Mouse (Mus musculus) embryonic fibroblast, embryonic 13.5 days (primary cell): ENCODE results near the gene Ttc33. TPM values are rescaled to one million over a fixed set of nuclear protein-coding genes. Genes with fewer than 3 reads are reported as not detected.

Experiments
- H3K27ac ChIP-seq: 2 replicates; pipeline ENCODE4 v1.5.1; 2012; ENCODE audit warnings: low read length, control low read depth, inconsistent platforms; ENCODE audit not compliant: insufficient read depth
- H3K4me1 ChIP-seq: 2 replicates; pipeline ENCODE4 v1.6.1; 2011; ENCODE audit warnings: low read length; ENCODE audit not compliant: control insufficient read depth, insufficient read depth
- H3K4me3 ChIP-seq: 2 replicates; pipeline ENCODE4 v1.5.1; 2011; ENCODE audit warnings: mild to moderate bottlenecking, control low read depth, low read length; ENCODE audit not compliant: insufficient read depth
- CTCF ChIP-seq: IDR thresholded peaks from 2 replicates; pipeline ENCODE4 v1.5.1; 2011; ENCODE audit warnings: mild to moderate bottlenecking, control low read depth, low read length, moderate library complexity, borderline replicate concordance; ENCODE audit not compliant: insufficient read depth
- POLR2A ChIP-seq: IDR thresholded peaks from 2 replicates; pipeline ENCODE4 v1.6.1; 2011; ENCODE audit warnings: low read depth, mild to moderate bottlenecking, control low read depth, low read length, moderate library complexity
- polyA plus RNA-seq: library from polyadenylated mRNA; stranded (reverse); fragments of >200 nt; gene quantifications from 2 replicates; pipeline ENCODE4 v1.2.4, GENCODE M21; 2011; ENCODE audit warnings: low read depth; ENCODE audit not compliant: missing spikeins, insufficient read length

Gene Ttc33
- polyA plus RNA-seq, 1 experiment = 28.7 TPM

DNA sequence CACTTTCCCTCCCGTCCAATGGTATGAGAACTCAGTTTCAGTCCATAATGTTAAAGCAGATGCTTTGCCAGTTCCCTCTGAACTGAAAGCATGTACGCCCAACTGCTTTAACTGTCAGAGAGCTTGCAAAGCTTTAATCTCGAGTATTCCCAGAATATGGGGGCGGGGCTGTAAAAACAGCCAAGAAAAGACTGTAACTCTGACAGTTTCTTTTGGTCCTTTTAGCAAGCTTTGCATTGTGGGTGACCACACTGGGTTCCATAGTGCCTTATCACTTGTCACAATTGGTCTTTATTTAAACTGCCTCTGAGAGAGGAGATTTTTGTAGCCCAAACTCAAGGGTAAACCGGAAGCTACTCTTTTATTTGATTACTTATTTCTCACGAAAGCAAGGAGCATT, 54.6 kb downstream of the Ttc33 start:
- no peaks in the 10 kb centered on the region; the same call in none of the 2 replicates for H3K4me1 ChIP-seq
- no peak overlapping the region for H3K4me3 ChIP-seq
- no peak for TF ChIP-seq CTCF
- TF ChIP-seq POLR2A = no peak
- 0 out of 2 replicates have a peak overlapping the region, but pooled peaks have one; percentile 23 for H3K27ac ChIP-seq

DNA sequence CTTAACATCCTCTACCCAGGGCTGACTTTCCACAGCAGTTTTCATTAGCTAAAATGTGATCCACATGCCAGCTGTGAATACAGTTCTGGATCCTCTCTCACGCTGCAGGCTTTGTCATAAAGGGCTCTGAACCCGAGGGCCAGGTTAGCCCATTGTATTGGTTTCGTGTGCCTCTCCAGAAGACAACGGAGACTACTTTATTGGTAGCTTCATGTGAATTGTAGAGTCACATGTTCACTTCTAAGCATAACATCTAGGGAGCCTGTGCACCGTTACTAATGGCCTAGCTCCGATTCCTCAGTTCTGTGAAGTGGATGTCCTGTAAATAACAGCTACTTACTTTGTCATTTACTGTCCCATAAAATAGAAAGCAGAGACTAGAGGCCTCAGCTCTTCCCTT, 55.0 kb downstream of the Ttc33 start:
- no peaks in the 10 kb centered on the region; the same call in none of the 2 replicates for H3K4me1 ChIP-seq
- H3K27ac ChIP-seq = 0 out of 2 replicates have a peak overlapping the region, but pooled peaks have one; percentile 23
- no peak overlapping the region for H3K4me3 ChIP-seq
- TF ChIP-seq CTCF (no peak), POLR2A (no peak)

DNA sequence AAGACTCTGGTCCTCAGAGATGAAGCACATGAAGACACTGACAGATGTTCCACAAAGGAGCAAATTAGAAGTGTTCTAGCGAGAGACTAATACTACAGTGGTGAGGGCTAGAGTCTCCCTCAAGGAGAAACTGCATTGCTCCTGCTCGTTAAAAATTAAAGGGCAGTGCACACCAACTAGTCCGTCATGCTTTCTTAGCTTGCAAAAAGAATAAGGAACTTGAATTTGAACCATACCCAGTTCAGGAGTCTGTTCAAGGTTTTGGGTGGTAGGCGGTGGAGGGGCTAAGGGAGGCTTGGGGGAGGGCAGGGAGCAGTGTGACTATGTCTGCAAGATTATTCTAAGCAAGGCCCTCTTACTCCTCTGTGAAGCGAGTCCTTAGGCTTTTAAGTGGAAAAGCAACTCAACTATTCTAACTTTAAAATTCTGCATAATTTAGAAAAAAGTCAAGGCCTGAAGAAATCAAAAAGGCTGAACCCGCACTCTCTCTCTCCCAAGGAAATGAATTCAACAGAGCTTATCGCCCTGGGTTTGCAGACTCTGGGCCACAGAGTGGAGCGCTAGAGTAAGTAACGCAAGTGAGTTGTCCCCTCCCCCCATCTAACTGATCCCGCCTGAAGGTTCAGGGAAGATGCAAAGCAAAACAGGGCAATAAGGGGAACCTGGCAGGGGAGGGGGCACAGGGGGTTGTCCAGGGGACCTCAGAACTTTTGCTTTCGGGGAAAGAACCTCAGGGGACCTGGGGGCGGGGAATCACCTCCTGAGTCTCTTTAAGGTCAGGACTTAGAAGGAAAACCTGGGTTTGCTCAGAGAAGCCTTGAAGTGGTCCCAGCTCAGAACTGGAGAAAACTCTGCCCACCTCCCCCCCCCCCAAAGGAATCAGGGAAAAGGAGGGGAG, 56.2 kb downstream of the Ttc33 start:
- peak overlapping the region; percentile 61 for H3K4me3 ChIP-seq
- no peak overlapping the region for H3K27ac ChIP-seq

DNA sequence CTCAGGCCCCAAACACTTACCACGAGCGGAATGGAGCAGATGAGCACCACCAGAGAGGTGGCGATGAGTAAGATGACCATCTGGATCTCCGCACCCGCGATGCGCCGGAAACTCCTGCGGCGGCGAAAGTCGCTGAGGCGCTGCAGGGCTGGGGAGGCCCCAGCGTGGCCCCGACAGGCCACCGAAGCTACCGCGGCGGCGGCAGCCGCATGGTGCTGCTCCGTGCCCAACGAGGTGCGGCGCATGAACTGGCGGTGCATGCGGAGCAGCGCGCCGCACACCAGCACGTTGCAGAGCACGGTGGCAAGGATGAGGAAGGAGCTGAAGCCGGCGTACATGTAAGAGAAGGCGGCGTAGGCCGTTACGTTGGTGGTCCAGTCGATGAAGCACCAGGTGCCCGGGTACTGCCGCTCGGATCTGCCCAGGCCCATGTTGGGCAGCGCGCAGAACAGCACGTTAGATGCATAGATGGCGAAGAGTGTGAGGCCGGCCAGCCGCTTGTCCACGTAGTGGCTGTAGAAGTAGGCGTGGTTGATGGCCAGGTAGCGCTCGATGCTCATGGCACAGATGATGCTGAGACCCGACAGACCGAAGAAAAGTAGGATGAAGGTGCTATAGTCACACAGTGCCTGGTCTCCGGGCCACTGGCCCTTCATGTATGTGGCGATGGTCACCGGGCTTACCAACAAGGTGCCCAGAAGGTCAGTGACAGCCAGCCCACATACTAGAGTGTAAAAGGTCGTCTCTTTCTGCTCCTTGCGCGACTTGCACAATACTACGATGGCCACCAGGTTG, 57.1 kb downstream of the Ttc33 start:
- H3K27ac ChIP-seq = no peak overlapping the region
- peak overlapping the region; percentile 61 for H3K4me3 ChIP-seq
- TF ChIP-seq POLR2A = no peak
- TF ChIP-seq CTCF = no peak
- no peaks in the 10 kb centered on the region; the same call in 1 of the 2 replicates for H3K4me1 ChIP-seq

More for the DNA sequence above, 56.2 kb downstream of the Ttc33 start:
- peak; percentile 25; the same call in 1 of the 2 replicates for TF ChIP-seq CTCF
- no peak for TF ChIP-seq POLR2A
- H3K4me1 ChIP-seq = no peaks in the 10 kb centered on the region; the same call in 1 of the 2 replicates

DNA sequence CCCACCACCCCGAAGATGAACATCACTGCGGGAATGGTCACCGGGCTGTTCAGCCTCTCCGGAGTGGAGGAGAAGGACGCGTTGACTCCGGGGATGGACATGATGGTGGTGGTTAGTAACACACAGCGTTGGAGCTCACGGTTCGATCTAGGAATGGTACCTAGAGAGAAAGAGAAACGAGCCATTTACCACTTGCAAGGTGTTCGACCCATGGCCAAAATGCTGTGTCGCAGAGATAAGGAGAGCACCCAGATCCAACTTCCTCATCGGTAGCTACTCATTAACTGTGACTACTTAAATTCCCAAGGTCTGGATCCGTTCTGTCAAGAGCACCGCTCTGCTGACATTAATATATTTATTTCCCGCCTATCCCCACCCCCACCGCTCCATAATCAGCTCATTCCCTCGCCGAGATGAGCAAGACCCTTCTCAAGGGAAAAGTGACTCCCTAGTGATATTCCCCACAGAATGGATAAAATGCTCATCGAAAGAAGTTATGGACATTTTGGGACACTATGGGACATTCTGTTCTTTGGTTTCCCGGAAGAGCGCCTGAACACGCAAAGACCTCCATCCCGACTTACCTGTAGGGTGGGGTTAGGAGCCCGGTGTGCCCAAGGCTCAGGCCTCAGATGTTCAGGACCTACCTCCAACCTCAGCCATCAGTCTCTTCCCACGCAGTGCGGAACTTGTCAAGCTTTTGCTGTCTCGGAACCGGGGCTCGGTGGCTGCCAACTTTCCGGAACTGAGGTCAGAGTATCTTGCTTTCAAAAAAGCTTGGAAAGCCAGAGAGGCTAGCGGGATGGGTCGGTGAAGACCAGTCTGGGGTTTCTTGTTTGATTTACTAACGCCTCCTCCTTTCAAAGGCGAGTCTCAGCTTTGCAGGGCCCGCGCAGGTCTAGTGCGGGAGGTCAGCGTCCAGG, 58.0 kb downstream of the Ttc33 start:
- Histone ChIP-seq H3K4me3 (peak overlapping the region; percentile 61), H3K27ac (no peak overlapping the region), H3K4me1 (no peaks in the 10 kb centered on the region; the same call in 1 of the 2 replicates)
- TF ChIP-seq POLR2A (no peak), CTCF (no peak)

DNA sequence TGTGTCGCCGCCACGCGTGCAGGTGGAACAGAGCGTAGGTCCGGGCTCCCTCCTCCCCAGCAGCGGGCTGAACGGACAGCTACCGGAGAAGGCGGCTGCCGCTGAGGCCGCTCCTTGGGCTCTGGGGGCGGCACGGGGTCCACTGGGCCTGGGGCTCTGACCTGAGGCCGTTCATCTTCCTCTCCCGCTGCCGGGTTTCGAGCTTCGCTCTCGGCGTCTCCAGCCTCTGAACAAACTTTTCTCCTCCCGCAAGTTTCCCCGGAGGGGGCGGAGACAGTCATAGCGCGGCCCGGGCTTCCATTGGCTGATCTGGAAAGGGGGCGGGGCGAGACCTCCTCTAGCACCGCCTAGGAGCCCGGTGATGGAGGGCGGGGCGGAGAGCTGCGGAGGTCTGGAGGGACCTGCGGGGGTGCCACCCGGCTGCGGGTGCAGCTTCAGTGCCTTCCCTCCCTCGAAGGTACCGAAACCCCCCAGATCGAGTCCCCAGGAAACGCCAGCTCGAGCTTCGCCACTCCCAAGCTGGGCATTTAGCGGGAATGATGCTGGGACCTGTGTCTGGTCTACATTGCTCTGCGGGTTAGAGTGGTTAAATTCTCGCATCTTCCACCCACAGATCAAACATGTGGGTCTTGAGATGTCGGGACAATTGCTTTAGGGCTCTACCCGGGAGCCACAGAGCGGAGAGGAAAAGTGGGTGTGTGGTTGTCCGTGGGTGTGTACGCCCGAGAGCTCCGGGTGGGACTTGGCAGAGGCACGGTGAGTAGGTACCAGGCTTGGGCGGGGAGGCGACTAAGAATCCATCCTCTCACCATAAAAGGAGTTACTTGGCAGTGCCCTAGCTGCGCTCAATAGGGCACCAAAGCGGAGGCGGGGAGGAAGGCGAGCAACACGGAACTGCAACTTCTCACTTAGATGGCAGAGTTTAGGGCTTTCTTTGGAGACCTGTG, 58.9 kb downstream of the Ttc33 start, which contains the start of gene Ptger4:
Ptger4 (minus strand) TSS at position 229 of the 947 bp plus-strand sequence.
- Histone ChIP-seq H3K27ac (no peak within 1 kb of the TSS), H3K4me1 (no peaks in the 10 kb centered on the region), H3K4me3 (peak within 1 kb of the TSS; percentile 64)
- TF ChIP-seq POLR2A (peak; percentile 79), CTCF (no peak)

DNA sequence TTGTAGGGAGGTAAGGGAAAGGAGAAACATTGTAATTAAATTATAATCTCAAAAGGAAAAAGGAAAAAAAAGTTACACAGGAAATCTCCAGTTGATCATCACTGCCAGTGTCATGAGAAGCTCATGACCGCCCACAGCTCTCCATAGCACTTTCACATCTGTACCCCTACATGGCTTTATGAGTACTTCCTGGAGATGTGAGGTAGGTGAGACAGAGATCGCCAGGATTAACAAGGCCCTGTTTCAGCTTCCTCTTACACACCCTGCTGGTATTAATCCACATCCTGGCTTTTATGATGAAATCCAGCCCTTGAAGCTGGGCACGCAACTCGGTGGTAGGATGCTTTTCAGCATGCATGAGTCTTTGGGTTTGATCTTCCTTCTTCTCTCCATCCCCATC, 64.9 kb downstream of the Ttc33 start:
- Histone ChIP-seq H3K4me3 (no peak overlapping the region), H3K27ac (no peak overlapping the region), H3K4me1 (no peaks in the 10 kb centered on the region)
- TF ChIP-seq POLR2A = no peak
- no peak for TF ChIP-seq CTCF

DNA sequence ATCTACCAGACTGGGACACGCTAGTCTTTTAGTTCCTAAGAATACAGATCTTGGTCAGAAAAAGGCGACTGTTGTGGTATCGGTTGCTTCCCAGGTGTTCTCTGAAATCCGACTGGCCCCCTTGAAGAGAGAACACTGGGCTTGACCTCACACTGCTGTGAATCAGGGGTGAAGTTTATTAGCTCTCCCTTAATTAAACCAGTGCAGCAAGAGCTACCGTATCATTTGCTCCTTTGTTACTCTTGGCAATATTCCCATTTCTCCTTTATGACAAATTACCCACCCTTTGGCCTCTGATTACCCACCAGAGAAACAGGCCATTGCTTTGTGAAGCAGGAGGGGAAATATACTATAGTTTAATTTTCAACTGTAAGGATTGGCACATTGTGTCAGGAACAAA, 74.9 kb downstream of the Ttc33 start:
- Histone ChIP-seq H3K4me3 (no peak overlapping the region), H3K27ac (no peak overlapping the region), H3K4me1 (no peaks in the 10 kb centered on the region)
- no peak for TF ChIP-seq POLR2A
- no peak for TF ChIP-seq CTCF
